Mouse (Mus musculus) spleen, adult 2 months (tissue): ENCODE measurements around the gene Nupr1. TPM values are rescaled to one million over a fixed set of nuclear protein-coding genes. Genes with fewer than 3 reads are reported as not detected.
"Not testable (repeated sequence)": the region's sequence is repeated elsewhere in the genome, so short reads cannot be mapped to it uniquely, and the experiment has no call there.

Experiments
- DNase-seq, 2 experiments: peaks; one replicate each; pipeline versions ENCODE4 v3.0.0 to v3.0.0-alpha.2; 2012 to 2021; ENCODE audit warnings: low spot score in 2 of 2, low read depth in 1 of 2
- H3K27ac ChIP-seq: fragments of 200-500 bp; 2 replicates; pipeline ENCODE4 v1.5.1; 2012; ENCODE audit warnings: low read length, inconsistent platforms; ENCODE audit not compliant: insufficient read depth
- H3K27me3 ChIP-seq: fragments of 200-500 bp; 2 replicates; pipeline ENCODE4 v1.6.1; 2012; ENCODE audit warnings: mild to moderate bottlenecking, moderate library complexity, low read length, inconsistent platforms; ENCODE audit not compliant: control insufficient read depth, insufficient read depth
- H3K36me3 ChIP-seq: fragments of 200-500 bp; 2 replicates; pipeline ENCODE4 v1.6.1; 2012; ENCODE audit warnings: mild to moderate bottlenecking, low read length, inconsistent platforms; ENCODE audit not compliant: control insufficient read depth, insufficient read depth
- H3K4me1 ChIP-seq: fragments of 200-500 bp; 2 replicates; pipeline ENCODE4 v1.6.1; 2011; ENCODE audit warnings: inconsistent platforms; ENCODE audit not compliant: control insufficient read depth, insufficient read depth, insufficient read length
- H3K4me3 ChIP-seq: fragments of 200-500 bp; 2 replicates; pipeline ENCODE4 v1.5.1; 2011; ENCODE audit warnings: mild to moderate bottlenecking, inconsistent platforms; ENCODE audit not compliant: insufficient read depth, insufficient read length; ENCODE audit errors: extremely low read depth
- CTCF ChIP-seq: fragments of 200-500 bp; IDR thresholded peaks from 2 replicates; pipeline ENCODE4 v1.5.1; 2011; ENCODE audit warnings: mild to moderate bottlenecking, inconsistent platforms; ENCODE audit not compliant: insufficient read depth, insufficient read length, insufficient replicate concordance; ENCODE audit errors: extremely low read depth
- POLR2A ChIP-seq: fragments of 200-500 bp; IDR thresholded peaks from 2 replicates; pipeline ENCODE4 v1.6.1; 2011; ENCODE audit warnings: low read depth, low read length, inconsistent platforms
- WGBS: fragments of 180-500 bp; shearing (Covaris S2); methylation state at CpG from one replicate; pipeline ENCODE4 v1.1.7; 2018; 5-methylcytosine and 5-hydroxymethylcytosine counted together
- polyA plus RNA-seq: library from polyadenylated mRNA; depleted of rRNA; stranded (reverse); fragments of >200 nt; gene quantifications from 2 replicates; pipeline ENCODE4 v1.2.3, GENCODE M21; 2012

The Nupr1 gene
- polyA plus RNA-seq, 1 experiment, result 28.8 TPM

GRCm38 (mm10) chr7:126644345-126644744, 13.7 kb upstream of the Nupr1 start:
- WGBS, result 71% methylated on average over 3 of the region's 3 CpGs
- DNase-seq, result no peak
- H3K27me3 ChIP-seq, result no peaks in the 10 kb centered on the region
- H3K4me3 ChIP-seq, result no peak overlapping the region
- H3K4me1 ChIP-seq, result no peaks in the 10 kb centered on the region; the same call in 1 of the 2 replicates
- H3K36me3 ChIP-seq, result no peaks in the 10 kb centered on the region
- TF ChIP-seq CTCF (no peak), POLR2A (no peak)
- H3K27ac ChIP-seq, result no peak overlapping the region

- DNase-seq, result peak; percentile 10 to 14
- WGBS, result 8% methylated on average over 3 of the region's 3 CpGs
- not testable (repeated sequence) for H3K4me3 ChIP-seq, H3K27ac ChIP-seq, H3K36me3 ChIP-seq, H3K4me1 ChIP-seq, H3K27me3 ChIP-seq
Observed at GRCm38 (mm10) chr7:126643244-126643617, 12.6 kb upstream of the Nupr1 start.

- DNase-seq, result no peak
- WGBS, result 57% methylated on average over 5 of the region's 5 CpGs
- Histone ChIP-seq H3K4me1 (no peaks in the 10 kb centered on the region), H3K27me3 (no peaks in the 10 kb centered on the region), H3K27ac (no peak overlapping the region), H3K36me3 (no peaks in the 10 kb centered on the region), H3K4me3 (no peak overlapping the region)
- TF ChIP-seq CTCF (no peak), POLR2A (no peak)
Observed at GRCm38 (mm10) chr7:126642545-126643243, 12.0 kb upstream of the Nupr1 start.

GRCm38 (mm10) chr7:126636733-126637520, 6.3 kb upstream of the Nupr1 start:
- Histone ChIP-seq H3K36me3 (no peaks in the 10 kb centered on the region), H3K27me3 (no peaks in the 10 kb centered on the region), H3K27ac (no peak overlapping the region), H3K4me1 (no peaks in the 10 kb centered on the region), H3K4me3 (no peak overlapping the region)
- peak; percentile 26 to 41 for DNase-seq
- TF ChIP-seq POLR2A (no peak), CTCF (peak; percentile 54; the same call in 1 of the 2 replicates)
- 17% methylated on average over 4 of the region's 4 CpGs for WGBS

GRCm38 (mm10) chr7:126635375-126635774, 4.7 kb upstream of the Nupr1 start:
- no peak overlapping the region for H3K27ac ChIP-seq
- no peaks in the 10 kb centered on the region for H3K4me1 ChIP-seq
- H3K36me3 ChIP-seq, result no peaks in the 10 kb centered on the region
- no peak overlapping the region for H3K4me3 ChIP-seq
- H3K27me3 ChIP-seq, result no peaks in the 10 kb centered on the region
- no peak for DNase-seq
- TF ChIP-seq POLR2A (no peak), CTCF (no peak)

- no peaks in the 10 kb centered on the region for H3K4me1 ChIP-seq
- TF ChIP-seq CTCF, result no peak
- no peak for TF ChIP-seq POLR2A
- DNase-seq, result no peak
- H3K27ac ChIP-seq, result no peak overlapping the region
- H3K4me3 ChIP-seq, result no peak overlapping the region
- 62% methylated on average over 2 of the region's 2 CpGs for WGBS
- H3K27me3 ChIP-seq, result no peaks in the 10 kb centered on the region
- H3K36me3 ChIP-seq, result no peaks in the 10 kb centered on the region
Observed at GRCm38 (mm10) chr7:126632478-126632877, 1.8 kb upstream of the Nupr1 start.

GRCm38 (mm10) chr7:126629915-126630314, 746 bp downstream of the Nupr1 start:
- no peak overlapping the region for H3K4me3 ChIP-seq
- no peak overlapping the region for H3K27ac ChIP-seq
- no peaks in the 10 kb centered on the region for H3K27me3 ChIP-seq
- no peak for DNase-seq
- no peaks in the 10 kb centered on the region; the same call in 1 of the 2 replicates for H3K4me1 ChIP-seq
- TF ChIP-seq POLR2A (no peak), CTCF (no peak)
- 24% methylated on average over 3 of the region's 3 CpGs for WGBS
- no peaks in the 10 kb centered on the region for H3K36me3 ChIP-seq
